Mouse (Mus musculus) adipocyte (in vitro differentiated cells): ENCODE measurements around the gene Kyat1.

ENCODE experiments used
- DNase-seq: peaks from one replicate; pipeline ENCODE4 v3.0.0-alpha.2; 2016; ENCODE audit warnings: low spot score

The Kyat1 gene

GRCm38 (mm10) chr2:30205629-30206357 lies at the start of gene Kyat1:
Gene Kyat1, minus strand, starts transcription at chr2:30205847.
- DNase-seq: peak; percentile 95

DNA sequence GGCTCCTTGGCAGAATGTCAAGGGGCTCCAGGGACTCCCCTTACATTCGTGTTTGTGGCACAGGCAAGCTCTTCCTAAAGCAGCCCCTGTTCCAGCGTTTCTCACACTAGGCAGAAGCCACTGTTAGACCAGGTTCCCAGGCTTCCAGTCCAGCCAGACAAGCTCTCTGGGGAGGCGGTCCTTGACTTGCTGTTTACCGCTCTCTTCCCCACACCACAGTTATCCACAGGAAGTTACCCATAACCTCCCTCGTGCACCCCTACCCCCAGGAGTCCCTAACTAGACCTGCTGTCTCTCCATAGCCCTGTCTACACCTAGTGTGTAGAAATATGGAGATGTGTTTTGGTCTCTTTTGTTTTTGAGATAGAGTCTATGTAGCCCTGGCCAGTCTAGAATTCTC lies 48.2 kb upstream of the Kyat1 start:
- DNase-seq: no peak

DNA sequence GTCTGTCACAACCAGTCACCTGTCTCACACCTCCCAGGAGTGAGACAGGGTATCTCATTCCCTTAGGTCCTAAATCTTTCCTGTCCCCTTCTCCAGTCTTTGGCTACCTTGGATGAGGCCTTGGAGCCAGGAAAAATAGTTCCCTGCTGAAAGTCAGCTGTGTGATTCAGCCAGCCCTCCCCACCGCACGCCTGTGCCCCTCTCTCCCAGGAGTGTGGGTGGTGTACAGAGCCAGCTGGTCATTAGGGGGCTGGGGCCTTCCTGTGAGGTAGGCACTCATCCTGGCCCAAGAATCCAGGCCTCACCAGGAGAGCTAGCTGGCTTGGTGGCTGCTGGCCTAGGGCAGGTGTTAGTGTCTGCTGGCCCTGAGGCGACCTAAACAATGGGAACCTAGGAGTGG lies 46.9 kb upstream of the Kyat1 start:
- DNase-seq: no peak

- DNase-seq: no peak
Measured at GRCm38 (mm10) chr2:30251417-30252104, 45.9 kb upstream of the Kyat1 start.

- no peak for DNase-seq
Measured at GRCm38 (mm10) chr2:30250166-30251128, 44.8 kb upstream of the Kyat1 start.

GRCm38 (mm10) chr2:30249182-30249581 lies 43.5 kb upstream of the Kyat1 start:
- no peak for DNase-seq

- no peak for DNase-seq
Measured at GRCm38 (mm10) chr2:30247681-30248080, 42.0 kb upstream of the Kyat1 start.

DNA sequence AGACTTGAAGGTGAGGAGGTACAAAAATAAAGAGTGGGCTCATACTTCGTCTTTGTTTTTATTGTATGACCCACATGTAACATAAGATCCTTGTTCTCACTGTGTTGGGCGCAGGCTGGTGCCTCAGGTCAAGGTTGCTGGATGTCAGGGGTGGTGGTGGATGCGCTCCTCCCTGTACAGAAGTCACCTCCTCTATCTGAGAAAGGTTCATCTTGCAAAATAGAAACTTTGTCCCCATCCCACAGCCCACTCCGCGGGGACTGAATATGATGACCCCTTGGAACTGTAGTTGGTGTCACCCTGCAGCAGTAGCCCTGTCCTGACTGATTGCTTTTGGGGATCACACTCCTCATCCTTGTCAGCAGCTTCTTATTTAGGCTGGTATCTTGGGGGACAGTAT lies 41.4 kb upstream of the Kyat1 start:
- no peak for DNase-seq

DNA sequence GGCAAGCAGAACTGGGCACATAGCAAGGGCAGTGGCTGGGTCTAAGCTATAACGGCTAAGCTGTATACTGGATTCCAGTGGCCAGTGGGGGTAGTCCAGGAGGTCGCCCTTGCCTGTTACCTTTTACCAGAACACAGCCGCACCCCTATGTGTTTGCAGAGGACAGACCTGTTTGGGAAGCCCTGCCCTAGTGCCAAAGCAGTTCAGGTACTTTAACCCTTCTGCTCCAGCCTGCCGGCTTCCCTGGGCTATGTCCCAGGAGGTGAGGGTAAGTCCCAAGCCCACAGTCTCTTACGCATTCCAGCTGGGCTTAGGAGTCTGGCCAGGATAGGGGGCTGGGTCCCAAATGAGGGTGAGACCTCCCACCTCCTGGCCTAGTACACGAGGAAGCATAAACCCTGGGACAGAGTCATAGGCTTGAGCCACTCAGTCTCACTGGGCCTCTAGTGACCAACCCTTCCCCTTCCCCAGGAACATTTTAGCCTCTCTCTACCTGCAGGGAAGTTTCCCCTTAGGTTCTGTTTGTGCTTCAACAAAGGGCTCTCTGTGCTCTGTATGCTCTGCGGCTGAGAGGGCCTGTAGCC lies 39.0 kb upstream of the Kyat1 start:
- no peak for DNase-seq

DNA sequence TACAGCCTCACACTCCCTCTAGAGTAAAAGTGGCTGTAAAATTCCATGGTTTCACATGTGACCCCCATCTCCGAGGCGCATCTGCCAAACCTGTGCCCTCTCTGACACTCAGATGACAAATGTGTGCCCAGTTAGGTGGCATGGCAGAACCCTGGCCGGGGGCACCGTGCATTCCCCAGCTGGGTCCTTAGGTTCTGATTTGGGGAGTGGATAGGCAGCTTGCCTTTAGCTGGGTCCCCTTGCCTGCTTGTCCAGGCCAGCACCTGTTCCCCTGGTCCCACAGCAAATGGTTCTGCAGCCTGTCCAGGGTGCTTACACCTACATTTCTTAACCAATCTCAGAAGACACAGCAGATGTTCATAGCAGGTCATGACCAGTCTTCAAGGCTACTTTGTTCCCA lies 37.7 kb upstream of the Kyat1 start:
- no peak for DNase-seq

DNA sequence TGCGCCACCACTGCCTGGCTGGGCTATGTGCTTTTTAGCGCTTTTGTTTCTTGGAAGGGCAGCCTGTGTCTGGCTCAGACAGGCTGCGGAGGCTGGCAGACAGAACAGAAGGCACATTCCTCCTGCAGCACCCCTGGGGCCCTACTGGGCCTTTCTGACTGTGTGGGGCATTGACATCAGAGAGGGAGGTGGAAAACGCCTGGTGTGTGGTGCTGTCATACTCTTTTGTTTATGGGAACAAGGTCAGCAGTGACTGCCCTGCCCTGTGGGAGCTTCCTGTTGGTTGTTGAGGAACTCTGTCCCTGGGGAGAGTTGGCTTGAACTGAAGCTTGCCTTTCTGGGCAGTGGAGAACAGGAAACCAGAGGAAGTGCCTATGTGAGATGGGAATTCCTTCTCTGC lies 36.9 kb upstream of the Kyat1 start:
- DNase-seq: peak; percentile 93

- DNase-seq: no peak
Measured at GRCm38 (mm10) chr2:30240267-30240666, 34.6 kb upstream of the Kyat1 start, which contains the start of gene Gm28035. Gene Gm28035, plus strand, starts transcription at chr2:30240567.

DNA sequence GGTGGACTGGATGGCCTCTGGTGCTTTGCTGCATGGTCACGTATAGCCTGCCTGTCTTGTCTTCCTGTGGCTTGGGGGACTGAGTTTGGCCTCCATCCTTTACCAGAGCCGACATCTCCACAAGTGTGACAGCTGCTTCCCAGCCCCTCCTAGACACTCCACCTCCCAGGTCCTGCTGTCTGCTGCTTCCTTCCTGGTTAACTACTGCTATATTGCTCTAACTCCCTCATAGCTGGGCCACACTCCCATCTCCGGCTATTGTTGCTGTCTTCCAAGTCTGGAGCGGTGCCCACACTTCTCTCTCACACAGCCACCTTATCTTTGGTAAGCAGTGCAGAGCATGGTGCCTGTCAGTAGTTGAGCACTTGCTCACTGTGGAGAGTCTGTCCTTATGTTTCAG lies 34.1 kb upstream of the Kyat1 start:
- no peak for DNase-seq

GRCm38 (mm10) chr2:30238906-30239465 lies 33.3 kb upstream of the Kyat1 start:
- no peak for DNase-seq

DNA sequence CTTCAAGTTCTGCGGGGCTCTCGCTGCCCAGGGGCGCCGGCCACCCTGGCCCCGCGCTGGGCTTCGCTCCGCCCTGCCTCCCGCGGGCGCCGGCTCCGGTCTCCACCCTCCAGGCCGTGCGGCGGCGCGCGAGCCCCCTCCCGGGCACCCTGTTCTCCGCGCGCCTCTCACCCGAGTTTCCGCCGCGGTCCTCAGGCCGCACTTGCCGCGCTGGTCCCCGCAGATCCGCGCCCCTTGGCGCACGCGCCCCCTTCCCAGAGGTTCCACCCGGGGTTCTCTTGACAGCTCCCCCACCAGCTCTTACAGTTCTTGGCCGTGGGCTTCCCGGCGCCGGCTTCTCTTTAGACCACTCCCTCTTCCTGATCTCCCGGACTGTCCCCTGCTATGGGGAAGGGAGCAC lies 32.2 kb upstream of the Kyat1 start:
- DNase-seq: peak; percentile 52

- DNase-seq: peak; percentile 97
Measured at GRCm38 (mm10) chr2:30237199-30237880, 31.7 kb upstream of the Kyat1 start, which contains the start of gene Lrrc8a. Gene Lrrc8a, plus strand, starts transcription at chr2:30237715.

DNA sequence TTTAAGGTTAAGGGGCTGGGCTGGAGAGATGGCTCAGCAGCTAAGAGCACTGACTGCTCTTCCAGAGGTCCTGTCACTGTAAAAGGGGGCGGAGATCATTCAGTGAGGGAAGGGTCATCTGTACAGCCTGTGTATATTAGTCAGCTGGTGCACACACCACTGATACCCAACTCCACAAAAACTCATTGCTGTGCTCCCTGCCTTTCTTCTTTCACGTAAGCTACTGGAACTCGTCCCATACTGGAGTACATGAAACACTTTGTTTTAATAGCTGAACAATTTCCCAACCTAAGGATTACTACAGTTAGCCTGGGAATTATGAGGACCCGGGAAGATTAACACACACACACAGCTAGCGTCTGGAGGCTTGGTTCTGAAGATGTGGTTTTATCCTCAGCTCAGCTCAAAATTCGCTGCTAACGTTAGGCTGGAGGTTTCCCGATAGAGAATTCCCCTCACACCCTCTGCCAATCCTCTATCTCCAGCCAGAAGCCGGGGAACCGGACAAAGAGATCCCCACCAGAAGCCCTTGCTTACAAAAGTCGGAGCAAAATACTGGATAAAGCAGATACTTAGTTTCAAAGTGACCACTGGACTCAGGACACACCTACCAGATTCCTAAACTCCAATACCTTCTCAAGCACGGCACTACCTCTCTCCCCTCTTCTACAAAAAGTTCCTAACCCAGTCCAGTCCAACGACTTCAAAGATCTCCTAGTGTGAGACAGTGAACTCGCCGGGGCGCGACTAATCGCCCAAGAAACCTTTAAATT lies 31.0 kb upstream of the Kyat1 start:
- DNase-seq: peak; percentile 73

- DNase-seq: no peak
Measured at GRCm38 (mm10) chr2:30235593-30235992, 29.9 kb upstream of the Kyat1 start.

GRCm38 (mm10) chr2:30216293-30216692 lies 10.6 kb upstream of the Kyat1 start:
- no peak for DNase-seq

DNA sequence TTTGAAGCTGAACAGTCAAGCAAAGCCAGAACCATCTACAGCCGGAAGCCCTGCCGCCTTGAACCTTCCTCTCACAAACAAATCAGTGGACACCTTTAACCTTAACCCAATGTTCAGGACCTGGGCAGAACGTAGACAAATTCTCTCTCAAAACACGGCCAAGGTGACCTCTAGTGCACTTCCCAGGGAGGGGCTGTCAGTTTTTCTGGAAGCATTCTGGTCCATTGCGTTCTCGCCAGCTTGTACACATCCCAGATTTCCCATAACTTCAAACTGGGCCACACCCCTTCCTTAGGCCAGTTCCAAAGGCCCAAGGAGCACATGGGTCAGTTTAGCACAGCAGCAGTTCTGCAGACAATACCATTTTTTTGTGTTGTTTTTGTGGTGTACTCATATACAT lies 9.8 kb upstream of the Kyat1 start:
- peak; percentile 21 for DNase-seq
